Mouse (Mus musculus) mouse trophoblast stem cell (cell line): Measurements from ENCODE around the gene Mcpt1.
"Not testable (repeated sequence)": the region's sequence is repeated elsewhere in the genome, so short reads cannot be mapped to it uniquely, and the experiment has no call there.

Experiments
- in situ Hi-C, 2 experiments: fragments of 300-500 bp; cut with MseI, MboI; formaldehyde crosslinking; loops; 2 replicates in 1 of 2; 3 replicates in 1 of 2; pipeline ENCODE4 v1.15.1; 2025

The Mcpt1 gene

GRCm38 (mm10) chr14:56017671-56018070, at the start of gene Mcpt1:
Gene Mcpt1 (plus strand): TSS chr14:56017971.
- in situ Hi-C loops: not testable (repeated sequence)

- in situ Hi-C loops: not testable (repeated sequence)
Observed at GRCm38 (mm10) chr14:55987464-55987863, 30.3 kb upstream of the Mcpt1 start.

GRCm38 (mm10) chr14:56013147-56013546, 4.6 kb upstream of the Mcpt1 start:
- in situ Hi-C loops: no loop called here

GRCm38 (mm10) chr14:56013924-56014323, 3.8 kb upstream of the Mcpt1 start:
- in situ Hi-C loops: no loop called here

GRCm38 (mm10) chr14:56019446-56019845, 1.7 kb downstream of the Mcpt1 start:
- in situ Hi-C loops: no loop called here

- in situ Hi-C loops: not testable (repeated sequence)
Observed at GRCm38 (mm10) chr14:56021305-56021704, 3.5 kb downstream of the Mcpt1 start.

GRCm38 (mm10) chr14:56030395-56030794, 12.6 kb downstream of the Mcpt1 start, which contains the start of gene Mcpt9:
Gene Mcpt9 (minus strand): TSS chr14:56030495.
- in situ Hi-C loops: not testable (repeated sequence)

GRCm38 (mm10) chr14:56034433-56034832, 16.7 kb downstream of the Mcpt1 start:
- in situ Hi-C loops: no loop called here

GRCm38 (mm10) chr14:56041792-56042191, 24.0 kb downstream of the Mcpt1 start, which contains the start of gene Mcpt2:
Gene Mcpt2 (plus strand): TSS chr14:56042041.
- in situ Hi-C loops: not testable (repeated sequence)

GRCm38 (mm10) chr14:56055408-56055807, 37.6 kb downstream of the Mcpt1 start:
- in situ Hi-C loops: no loop called here

GRCm38 (mm10) chr14:56057722-56058121, 40.0 kb downstream of the Mcpt1 start:
- in situ Hi-C loops: no loop called here

- in situ Hi-C loops: not testable (repeated sequence)
Observed at GRCm38 (mm10) chr14:56062213-56062612, 44.4 kb downstream of the Mcpt1 start, which contains the start of gene Mcpt4. Gene Mcpt4 (minus strand): TSS chr14:56062313.
